Mouse (Mus musculus) kidney, embryonic 16.5 days (tissue): ENCODE data around the gene Pank1. TPM values are rescaled to one million over a fixed set of nuclear protein-coding genes. Genes with fewer than 3 reads are reported as not detected.

Experiments
- ATAC-seq: fragments of 200-750 bp; cut with Nextera tagmentation; 2 replicates; pipeline ENCODE4 v1.8.0; 2017; ENCODE audit warnings: moderate TSS enrichment; ENCODE audit not compliant: low FRiP score, low TSS enrichment
- H3K27ac ChIP-seq: fragments of 300-500 bp; sonication (generic); 2 replicates; pipeline ENCODE4 v1.5.1; 2014; ENCODE audit warnings: low read length
- H3K27me3 ChIP-seq: fragments of 300-500 bp; sonication (generic); 2 replicates; pipeline ENCODE4 v1.6.1; 2014; ENCODE audit warnings: low read length, control low read depth, mixed read lengths; ENCODE audit not compliant: insufficient read depth
- H3K36me3 ChIP-seq: fragments of 300-500 bp; sonication (generic); 2 replicates; pipeline ENCODE4 v1.6.1; 2014; ENCODE audit warnings: low read length, control low read depth, mixed read lengths; ENCODE audit not compliant: insufficient read depth
- H3K4me1 ChIP-seq: fragments of 300-500 bp; sonication (generic); 2 replicates; pipeline ENCODE4 v1.6.1; 2014; ENCODE audit warnings: low read length, control low read depth, mixed read lengths; ENCODE audit not compliant: insufficient read depth
- H3K4me2 ChIP-seq: fragments of 300-500 bp; sonication (generic); replicated peaks from 2 replicates; pipeline ENCODE4 v1.6.1; 2014; ENCODE audit warnings: low read depth, low read length
- H3K4me3 ChIP-seq: fragments of 300-500 bp; sonication (generic); 2 replicates; pipeline ENCODE4 v1.5.1; 2014; ENCODE audit warnings: mild to moderate bottlenecking, low read length
- H3K9ac ChIP-seq: fragments of 300-500 bp; sonication (generic); replicated peaks from 2 replicates; pipeline ENCODE4 v1.6.1; 2014; ENCODE audit warnings: low read length
- H3K9me3 ChIP-seq: fragments of 300-500 bp; sonication (generic); 2 replicates; pipeline ENCODE4 v1.6.1; 2016; ENCODE audit warnings: low read length, control low read depth
- WGBS: fragments of 180-500 bp; shearing (Covaris S2); extraction: QIAGEN DNeasy Blood & Tissue Kit; methylation state at CpG from one replicate; pipeline ENCODE4 v1.1.7; 2014; 5-methylcytosine and 5-hydroxymethylcytosine counted together
- polyA plus RNA-seq: library from polyadenylated mRNA; unstranded; fragments of >200 nt; fragmentation: Nextera tagmentation; extraction: Ambion mirVana; gene quantifications from 2 replicates; pipeline ENCODE4 v1.2.1, GENCODE M21; 2015

Gene Pank1
- polyA plus RNA-seq, 1 experiment from 2014 or later: 7.4 TPM

DNA sequence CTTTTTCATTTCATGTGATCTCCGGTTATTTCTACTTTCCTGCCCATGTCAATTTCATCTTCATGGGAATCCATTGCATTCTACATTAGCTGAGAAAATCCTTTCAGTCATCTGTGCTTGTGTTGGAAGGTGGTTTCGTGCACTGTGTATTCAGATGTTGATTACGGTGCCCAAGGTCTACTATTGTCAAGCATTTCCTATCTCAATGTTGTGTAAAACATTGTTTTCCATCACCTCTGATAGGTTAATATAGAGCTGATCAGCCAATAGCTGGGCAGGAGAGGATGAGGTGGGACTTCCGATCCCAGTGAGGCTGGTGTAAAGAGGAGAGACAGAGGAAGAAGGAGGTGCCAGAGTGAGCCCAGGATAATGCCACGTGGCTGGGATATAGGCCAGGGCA lies 24.8 kb upstream of the Pank1 start:
- Histone ChIP-seq H3K4me1 (no peaks in the 10 kb centered on the region), H3K9me3 (0 out of 2 replicates have a peak, but pooled peaks cover 2% of the 10 kb centered on the region), H3K27ac (no peak overlapping the region), H3K36me3 (no peaks in the 10 kb centered on the region), H3K9ac (no peak overlapping the region), H3K4me3 (no peak overlapping the region), H3K27me3 (no peaks in the 10 kb centered on the region), H3K4me2 (no peak overlapping the region)
- no peak for ATAC-seq
- WGBS: 87% methylated on average over 5 of the region's 5 CpGs

DNA sequence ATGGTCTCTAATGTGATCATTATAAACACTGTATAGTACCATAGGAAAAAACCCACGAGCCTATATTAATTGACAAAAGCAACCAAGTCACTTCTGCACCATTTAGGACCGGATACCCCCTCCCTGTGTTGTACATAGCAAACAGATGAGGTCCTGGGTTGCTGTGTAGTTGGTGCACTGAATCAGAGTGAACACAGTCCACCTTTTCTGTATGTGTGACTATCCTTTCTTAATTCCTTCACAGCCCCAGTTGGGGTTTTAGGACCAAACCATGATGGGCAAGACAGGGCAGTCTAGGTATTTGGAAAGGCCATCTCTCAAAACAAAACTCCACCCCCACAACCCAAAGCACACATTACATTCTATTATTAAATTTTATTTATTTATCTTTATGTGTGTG lies 22.5 kb upstream of the Pank1 start:
- 85% methylated on average over 2 of the region's 2 CpGs for WGBS
- ATAC-seq: peak; percentile 51; the same call in 1 of the 2 replicates
- H3K4me1 ChIP-seq: no peaks in the 10 kb centered on the region
- H3K9ac ChIP-seq: no peak overlapping the region
- no peak overlapping the region for H3K4me3 ChIP-seq
- H3K9me3 ChIP-seq: 0 out of 2 replicates have a peak, but pooled peaks cover 2% of the 10 kb centered on the region
- H3K36me3 ChIP-seq: no peaks in the 10 kb centered on the region
- H3K27me3 ChIP-seq: no peaks in the 10 kb centered on the region
- H3K4me2 ChIP-seq: no peak overlapping the region
- H3K27ac ChIP-seq: no peak overlapping the region

DNA sequence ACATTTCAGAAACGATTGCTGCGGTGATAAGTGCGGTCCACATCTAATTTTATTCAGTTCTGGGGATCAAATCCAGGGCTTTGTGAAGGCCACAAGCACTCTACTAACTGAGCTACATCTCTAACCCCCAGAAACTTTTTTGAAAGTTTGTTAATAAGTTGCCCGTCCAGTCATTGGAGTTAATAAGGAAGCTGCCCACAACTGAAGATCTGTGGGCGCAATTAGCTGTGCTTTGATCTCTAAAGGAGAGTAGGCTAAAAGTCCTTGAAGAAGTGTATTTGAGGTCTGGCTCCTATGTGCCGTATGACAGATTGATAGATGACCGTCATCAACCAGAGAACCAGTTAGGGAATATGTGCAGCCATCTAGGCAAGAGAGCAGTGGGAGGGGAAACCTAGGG lies 22.0 kb upstream of the Pank1 start:
- Histone ChIP-seq H3K9me3 (0 out of 2 replicates have a peak, but pooled peaks cover 2% of the 10 kb centered on the region), H3K9ac (no peak overlapping the region), H3K4me1 (no peaks in the 10 kb centered on the region), H3K27me3 (no peaks in the 10 kb centered on the region), H3K36me3 (no peaks in the 10 kb centered on the region), H3K4me3 (no peak overlapping the region), H3K4me2 (no peak overlapping the region), H3K27ac (no peak overlapping the region)
- 78% methylated on average over 7 of the region's 7 CpGs for WGBS
- peak; percentile 31; the same call in 1 of the 2 replicates for ATAC-seq

DNA sequence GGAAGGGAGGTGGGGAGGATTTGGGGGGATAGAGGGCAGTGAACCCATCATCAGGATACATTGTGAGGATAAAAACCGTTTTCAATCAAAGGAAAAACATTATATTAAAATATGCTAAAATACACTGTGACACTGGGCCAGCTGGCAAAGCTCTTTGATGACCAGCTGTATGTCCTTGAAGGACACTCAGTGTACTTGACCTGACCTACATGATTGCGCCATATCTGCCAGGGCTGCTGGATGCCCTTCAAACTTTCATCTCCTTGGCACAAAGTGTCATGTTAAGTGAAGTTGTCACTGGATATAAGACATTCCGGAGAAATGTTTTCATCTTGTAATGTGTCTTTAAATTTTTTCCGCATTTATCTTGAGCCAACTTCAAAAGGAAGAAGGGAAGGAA lies 19.7 kb upstream of the Pank1 start:
- Histone ChIP-seq H3K9me3 (0 out of 2 replicates have a peak, but pooled peaks cover 2% of the 10 kb centered on the region), H3K4me1 (no peaks in the 10 kb centered on the region), H3K27me3 (no peaks in the 10 kb centered on the region), H3K4me2 (no peak overlapping the region), H3K4me3 (no peak overlapping the region), H3K9ac (no peak overlapping the region), H3K27ac (no peak overlapping the region), H3K36me3 (no peaks in the 10 kb centered on the region)
- ATAC-seq: no peak
- WGBS: 85% methylated on average over 4 of the region's 4 CpGs

DNA sequence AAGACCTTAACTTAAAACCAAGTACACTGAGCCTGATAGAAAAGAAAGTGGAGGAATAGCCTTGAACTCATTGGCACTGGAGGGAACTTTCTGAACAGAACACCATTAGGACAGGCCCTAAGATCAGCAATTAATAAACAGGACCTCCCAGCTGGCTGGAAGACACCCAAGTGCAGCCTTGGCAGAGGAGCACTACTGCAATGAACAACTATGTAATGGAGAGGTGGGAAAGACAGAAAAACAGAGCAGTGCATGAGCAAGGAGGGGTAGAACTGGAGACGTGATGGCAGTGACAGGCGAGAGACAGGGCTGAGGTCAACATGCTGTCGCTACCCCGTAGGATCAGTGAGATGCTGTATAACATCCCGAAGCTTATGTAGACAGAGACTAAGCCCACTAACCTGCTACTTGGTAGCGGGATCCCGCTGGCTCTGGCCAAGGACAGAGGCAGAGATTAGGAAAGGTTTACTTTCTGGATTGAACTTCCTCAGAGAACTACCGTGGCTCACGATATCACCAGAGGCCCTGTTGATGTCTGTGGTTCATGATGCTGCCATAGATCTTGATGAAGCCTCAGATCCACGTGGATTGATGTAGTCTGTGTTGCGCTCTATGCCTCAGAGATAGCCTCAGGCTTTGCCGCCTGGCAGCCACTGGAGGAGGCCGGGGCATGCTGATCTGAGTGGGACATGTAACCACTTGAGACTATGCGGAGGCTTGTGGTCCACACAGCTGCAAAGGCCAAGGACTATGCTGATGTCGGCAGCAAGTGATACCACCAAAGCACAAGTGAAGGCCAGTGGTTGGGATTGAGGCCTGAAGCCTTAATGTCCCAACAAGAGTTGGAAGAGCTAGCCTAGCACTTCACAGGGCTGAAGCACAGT lies 18.1 kb upstream of the Pank1 start:
- Histone ChIP-seq H3K4me1 (no peaks in the 10 kb centered on the region), H3K9ac (no peak overlapping the region), H3K4me2 (no peak overlapping the region), H3K4me3 (no peak overlapping the region), H3K9me3 (no peaks in the 10 kb centered on the region), H3K27ac (no peak overlapping the region), H3K27me3 (no peaks in the 10 kb centered on the region), H3K36me3 (no peaks in the 10 kb centered on the region)
- WGBS: 86% methylated on average over 15 of the region's 15 CpGs
- ATAC-seq: no peak

DNA sequence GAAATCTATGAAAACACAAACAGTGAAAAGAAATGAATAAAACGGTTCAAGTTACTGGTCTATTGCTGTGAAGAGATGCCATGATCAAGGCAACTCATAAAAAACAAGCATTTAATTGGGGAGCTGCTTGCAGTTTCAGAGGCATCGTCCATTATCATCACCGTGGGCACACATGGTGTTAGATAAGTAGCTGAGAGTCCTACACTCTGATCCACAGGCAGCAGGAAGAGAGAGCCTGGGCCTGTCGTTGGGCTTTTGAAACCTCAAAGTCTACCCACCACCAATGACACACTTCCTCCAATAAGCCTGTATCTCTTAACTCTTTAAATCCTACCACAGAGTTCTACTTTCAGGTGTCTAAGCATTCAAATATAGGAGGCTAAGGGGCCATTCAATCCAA lies 15.8 kb upstream of the Pank1 start:
- no peaks in the 10 kb centered on the region for H3K9me3 ChIP-seq
- H3K4me2 ChIP-seq: no peak overlapping the region
- no peaks in the 10 kb centered on the region for H3K36me3 ChIP-seq
- H3K4me1 ChIP-seq: no peaks in the 10 kb centered on the region
- ATAC-seq: no peak
- no peaks in the 10 kb centered on the region for H3K27me3 ChIP-seq
- no peak overlapping the region for H3K4me3 ChIP-seq
- H3K27ac ChIP-seq: no peak overlapping the region
- no peak overlapping the region for H3K9ac ChIP-seq
- WGBS: 79% methylated on average over 4 of the region's 4 CpGs

DNA sequence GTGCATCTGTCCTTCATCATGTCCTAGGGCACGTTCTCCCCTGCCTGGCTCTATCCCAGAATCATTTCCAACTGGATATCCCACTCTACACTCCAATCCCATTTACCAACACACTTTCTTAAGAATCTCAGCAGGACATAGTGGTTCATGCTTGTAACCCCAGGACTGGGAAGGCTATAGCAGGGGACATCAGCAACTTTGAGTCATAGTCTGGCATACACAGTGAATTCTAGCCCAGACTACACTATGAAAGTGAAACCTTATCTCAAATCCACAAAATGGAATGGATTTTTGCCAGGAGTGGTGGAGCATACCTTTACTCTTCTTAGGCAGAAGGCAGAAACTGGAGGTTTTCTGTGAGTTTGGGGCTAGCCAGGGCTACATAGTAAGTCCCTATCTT lies 12.3 kb upstream of the Pank1 start:
- no peak overlapping the region for H3K27ac ChIP-seq
- no peaks in the 10 kb centered on the region for H3K9me3 ChIP-seq
- no peaks in the 10 kb centered on the region for H3K27me3 ChIP-seq
- no peaks in the 10 kb centered on the region for H3K4me1 ChIP-seq
- no peaks in the 10 kb centered on the region for H3K36me3 ChIP-seq
- no peak overlapping the region for H3K4me3 ChIP-seq
- 91% methylated on average over 1 of the region's 1 CpGs for WGBS
- no peak for ATAC-seq
- no peak overlapping the region for H3K9ac ChIP-seq
- H3K4me2 ChIP-seq: no peak overlapping the region

DNA sequence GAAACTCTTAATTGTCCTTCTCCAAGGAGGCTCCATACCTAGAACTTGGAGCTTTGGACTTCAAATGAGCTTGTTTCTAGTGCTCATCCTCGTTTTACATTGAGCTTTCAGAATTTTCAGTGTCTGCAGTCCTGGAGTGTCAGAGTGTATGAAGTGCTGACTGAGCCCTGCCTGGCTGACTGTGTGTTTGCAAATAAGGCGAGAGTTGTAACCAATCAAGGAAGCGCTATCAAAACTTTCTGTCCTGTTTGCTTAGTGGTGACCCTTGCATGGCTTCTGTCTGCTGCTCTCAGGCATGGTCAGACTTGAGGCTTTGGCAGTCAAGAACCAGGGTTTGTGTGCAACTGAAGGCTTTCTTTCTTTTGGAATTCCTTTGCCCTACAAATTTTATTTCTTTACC lies 11.7 kb upstream of the Pank1 start:
- 61% methylated on average over 3 of the region's 3 CpGs for WGBS
- Histone ChIP-seq H3K9me3 (no peaks in the 10 kb centered on the region), H3K4me2 (no peak overlapping the region), H3K9ac (no peak overlapping the region), H3K4me3 (no peak overlapping the region), H3K36me3 (no peaks in the 10 kb centered on the region), H3K4me1 (no peaks in the 10 kb centered on the region), H3K27ac (no peak overlapping the region), H3K27me3 (no peaks in the 10 kb centered on the region)
- ATAC-seq: no peak

DNA sequence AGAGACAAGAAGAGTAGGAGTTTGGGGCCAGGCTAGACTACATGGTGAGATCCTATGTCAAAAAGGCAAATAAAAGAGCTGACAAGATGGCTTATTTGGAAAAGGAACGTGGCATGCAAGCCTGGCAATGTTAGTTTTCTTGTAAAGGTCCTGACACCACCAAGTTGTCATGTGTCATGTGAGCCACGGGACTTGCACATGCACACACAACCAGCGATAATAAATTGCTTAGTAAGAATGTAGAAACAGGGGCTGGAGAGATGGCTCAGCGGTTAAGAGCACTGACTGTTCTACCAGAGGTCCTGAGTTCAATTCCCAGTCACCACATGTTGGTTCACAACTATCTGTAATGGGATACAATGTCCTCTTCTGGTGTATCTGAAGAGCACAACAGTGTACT lies 7.1 kb upstream of the Pank1 start:
- WGBS: 70% methylated on average over 4 of the region's 4 CpGs
- no peak overlapping the region for H3K27ac ChIP-seq
- H3K4me1 ChIP-seq: no peaks in the 10 kb centered on the region
- H3K4me3 ChIP-seq: no peak overlapping the region
- no peaks in the 10 kb centered on the region for H3K27me3 ChIP-seq
- no peaks in the 10 kb centered on the region for H3K9me3 ChIP-seq
- no peak overlapping the region for H3K9ac ChIP-seq
- no peak for ATAC-seq
- no peaks in the 10 kb centered on the region for H3K36me3 ChIP-seq
- no peak overlapping the region for H3K4me2 ChIP-seq

DNA sequence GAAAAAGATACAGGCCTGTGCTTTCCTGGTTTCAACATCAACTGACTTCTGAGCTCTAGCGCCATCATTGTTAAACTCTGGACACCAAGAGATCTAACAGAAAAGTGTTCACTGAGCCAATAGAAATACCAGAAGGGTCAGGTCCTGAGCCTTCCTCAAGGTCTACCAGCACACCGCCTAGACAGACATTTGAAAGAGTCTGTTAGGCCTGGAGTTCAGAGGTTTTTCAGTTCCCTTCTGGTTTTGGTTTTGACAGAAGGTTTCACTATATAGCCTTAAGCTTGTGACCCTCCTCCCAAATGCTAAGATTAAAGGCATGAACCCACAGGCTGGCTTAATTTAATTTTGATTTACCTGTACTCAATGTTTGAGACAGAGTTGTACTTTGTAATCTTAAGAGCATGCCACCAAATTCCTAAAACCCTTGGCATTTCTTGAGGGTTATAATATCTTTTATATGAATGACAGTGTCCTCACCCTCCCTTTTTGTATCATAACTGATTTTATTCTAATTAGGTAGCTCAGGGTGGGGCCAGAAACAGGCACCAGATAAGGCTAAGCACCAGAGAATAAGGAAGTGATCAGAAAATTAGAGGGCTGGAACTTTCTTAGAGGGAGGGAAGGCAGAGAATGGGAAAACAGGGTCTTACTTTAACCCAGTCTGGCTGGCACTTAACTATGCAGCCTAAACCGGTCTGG lies 4.4 kb upstream of the Pank1 start:
- Histone ChIP-seq H3K36me3 (no peaks in the 10 kb centered on the region), H3K9ac (no peak overlapping the region), H3K4me2 (no peak overlapping the region), H3K4me1 (peaks cover 6% of the 10 kb centered on the region), H3K4me3 (no peak overlapping the region), H3K9me3 (no peaks in the 10 kb centered on the region), H3K27ac (no peak overlapping the region), H3K27me3 (no peaks in the 10 kb centered on the region)
- ATAC-seq: no peak
- 89% methylated on average over 3 of the region's 3 CpGs for WGBS
